Mouse (Mus musculus): ENCODE results near the gene Me3.

Gene Me3

GRCm38 (mm10) chr7:89632342-89633251 is at the start of gene Me3:
TSS of gene Me3 (plus strand) at chr7:89632392.
- DNase-seq = peak; percentile 87 to 90

- DNase-seq = no peak
These were observed 42.2 kb upstream of the Me3 start for GRCm38 (mm10) chr7:89590039-89590438.

GRCm38 (mm10) chr7:89590542-89591251 is 41.5 kb upstream of the Me3 start:
- DNase-seq = no peak

- no peak for DNase-seq
These were observed 36.4 kb upstream of the Me3 start for GRCm38 (mm10) chr7:89595813-89596212.

GRCm38 (mm10) chr7:89605589-89606536 is 26.3 kb upstream of the Me3 start:
- DNase-seq = no peak

GRCm38 (mm10) chr7:89607329-89607728 is 24.9 kb upstream of the Me3 start:
- DNase-seq = no peak

- DNase-seq = no peak
These were observed 21.0 kb upstream of the Me3 start for GRCm38 (mm10) chr7:89611236-89611635.

- no peak for DNase-seq
These were observed 16.0 kb upstream of the Me3 start for GRCm38 (mm10) chr7:89616235-89616634.

- DNase-seq = no peak
These were observed 8.9 kb upstream of the Me3 start for GRCm38 (mm10) chr7:89623331-89623730.

GRCm38 (mm10) chr7:89627393-89627792 is 4.8 kb upstream of the Me3 start:
- no peak for DNase-seq

GRCm38 (mm10) chr7:89628006-89628405 is 4.2 kb upstream of the Me3 start:
- no peak for DNase-seq

- DNase-seq = no peak
These were observed 3.2 kb upstream of the Me3 start for GRCm38 (mm10) chr7:89629006-89629405.

GRCm38 (mm10) chr7:89629914-89630313 is 2.3 kb upstream of the Me3 start:
- DNase-seq = no peak

GRCm38 (mm10) chr7:89630796-89631195 is 1.4 kb upstream of the Me3 start:
- DNase-seq = peak; percentile 49 to 59

GRCm38 (mm10) chr7:89640533-89640932 is 8.3 kb downstream of the Me3 start:
- DNase-seq = no peak

- no peak for DNase-seq
These were observed 8.9 kb downstream of the Me3 start for GRCm38 (mm10) chr7:89640944-89641661.

- no peak for DNase-seq
These were observed 12.8 kb downstream of the Me3 start for GRCm38 (mm10) chr7:89645015-89645414.

GRCm38 (mm10) chr7:89647864-89648263 is 15.7 kb downstream of the Me3 start:
- DNase-seq = no peak

GRCm38 (mm10) chr7:89657183-89657582 is 25.0 kb downstream of the Me3 start:
- DNase-seq = no peak

- DNase-seq = no peak
These were observed 25.6 kb downstream of the Me3 start for GRCm38 (mm10) chr7:89657692-89658212.

- no peak for DNase-seq
These were observed 32.0 kb downstream of the Me3 start for GRCm38 (mm10) chr7:89664197-89664596.

GRCm38 (mm10) chr7:89666361-89666760 is 34.2 kb downstream of the Me3 start:
- DNase-seq = no peak
